Mouse (Mus musculus) ES-Bruce4 (cell line): ENCODE measurements at regions not wholly inside any gene's neighbourhood (a gene's known extent, or its start where the extent isn't known, plus 50 kb on each side); places are given as distances from the start of the nearest gene placed in this dataset.

Experiments used
- CTCF ChIP-seq: IDR thresholded peaks from one replicate; pipeline ENCODE4 v1.8.1; 2011; ENCODE audit warnings: low read depth, low read length
- EP300 ChIP-seq: IDR thresholded peaks from 2 replicates; pipeline ENCODE4 v1.6.1; 2011; ENCODE audit warnings: low read depth, low read length; ENCODE audit not compliant: insufficient read depth

GRCm38 (mm10) chr2:180401409-180402391, 54.3 kb upstream of the Slco4a1 start:
- no peak for TF ChIP-seq EP300
- TF ChIP-seq CTCF: no peak
